Mouse (Mus musculus): ENCODE measurements around the gene Mphosph8.
A peak's percentile ranks its signal among the peaks of the same experiment; 100 is the strongest.

Mphosph8 gene

DNA sequence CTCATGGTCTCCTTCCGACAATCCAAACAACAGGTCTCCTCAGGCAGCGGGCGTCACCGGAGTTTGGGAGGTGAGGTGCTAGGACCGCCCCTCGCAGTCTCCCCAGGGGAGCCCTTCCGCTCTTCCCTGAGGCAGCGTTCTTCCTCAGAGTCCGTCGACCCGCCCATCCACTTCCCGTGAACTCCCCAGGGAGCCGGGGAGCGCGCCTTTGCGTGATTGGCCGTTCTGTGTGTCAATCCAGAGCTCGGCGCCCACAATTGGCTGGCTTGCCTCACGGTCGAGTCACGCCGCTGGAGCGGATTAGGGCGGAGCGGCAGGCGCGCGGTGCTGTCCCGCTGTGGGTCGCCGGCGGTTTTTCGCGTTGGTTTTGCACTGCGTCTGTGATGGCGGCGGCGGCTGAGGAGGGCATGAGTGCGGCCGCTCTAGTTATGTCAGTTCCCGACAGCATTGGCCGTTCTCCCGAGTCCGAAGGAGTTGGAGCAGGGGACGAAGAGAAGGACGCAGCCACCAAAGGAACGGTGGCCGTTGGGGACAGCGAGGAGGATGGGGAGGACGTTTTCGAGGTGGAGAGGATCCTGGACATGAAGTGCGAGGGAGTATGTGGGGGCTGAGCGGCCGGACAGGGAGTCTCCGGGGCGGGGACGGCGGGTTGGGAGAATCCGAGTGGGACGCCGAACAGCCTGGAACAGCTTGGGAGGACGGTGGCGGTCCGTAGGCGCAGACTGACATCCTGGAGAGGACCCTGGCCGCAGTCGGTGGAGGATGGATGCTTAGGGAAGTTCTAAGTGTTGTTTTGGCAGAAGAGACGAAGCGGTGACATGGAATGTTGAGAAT, at the start of gene Mphosph8:
TSS of gene Mphosph8 (plus strand) at position 280 of the 834 bp plus-strand sequence.
- DNase-seq (ENCODE audit: low read depth): peak; percentile 98

DNA sequence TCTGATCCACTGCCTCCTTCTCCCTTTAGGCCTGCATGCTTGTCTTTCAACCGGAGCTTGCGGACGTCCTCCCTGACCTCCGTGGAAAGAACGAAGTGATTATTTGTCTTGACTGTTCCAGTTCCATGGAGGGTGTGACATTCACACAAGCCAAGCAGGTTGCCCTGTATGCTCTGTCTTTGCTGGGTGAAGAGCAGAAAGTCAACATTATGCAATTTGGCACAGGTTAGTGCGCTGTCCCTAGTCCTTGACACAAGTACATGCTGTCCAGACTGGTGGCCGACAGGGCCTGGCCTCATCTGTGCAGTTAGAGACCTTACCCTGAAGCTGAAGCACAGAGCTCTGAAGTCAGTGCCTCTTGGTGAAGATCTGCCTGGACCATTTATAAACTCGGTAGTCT, 47.6 kb upstream of the Mphosph8 start:
- DNase-seq (ENCODE audit: low read depth): no peak

DNA sequence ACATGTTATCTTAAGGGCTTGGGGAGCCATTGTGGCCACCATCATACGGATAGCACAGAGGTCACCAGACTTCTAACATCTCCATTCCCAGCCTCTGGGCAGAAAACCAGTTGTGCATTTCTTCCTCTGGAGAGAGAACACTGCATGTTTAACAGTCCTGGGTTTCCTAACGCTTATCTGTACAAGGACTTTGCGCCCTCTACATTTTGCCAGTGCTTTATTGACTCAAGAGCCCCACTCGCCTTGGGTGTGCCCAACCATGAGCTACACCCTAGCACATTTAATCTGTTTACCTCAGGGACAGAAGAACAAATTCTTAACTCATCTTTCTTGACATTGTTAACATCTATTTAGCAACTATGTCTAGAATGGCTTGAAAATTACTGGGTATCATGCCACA, 41.8 kb upstream of the Mphosph8 start:
- no peak for DNase-seq (ENCODE audit: low read depth)

- DNase-seq (ENCODE audit: low read depth): no peak
These were observed 39.7 kb upstream of the Mphosph8 start for GRCm38 (mm10) chr14:56628336-56628735.

GRCm38 (mm10) chr14:56631109-56631508, 36.9 kb upstream of the Mphosph8 start:
- DNase-seq (ENCODE audit: low read depth): no peak

GRCm38 (mm10) chr14:56647206-56647605, 20.8 kb upstream of the Mphosph8 start:
- DNase-seq (ENCODE audit: low read depth): no peak

DNA sequence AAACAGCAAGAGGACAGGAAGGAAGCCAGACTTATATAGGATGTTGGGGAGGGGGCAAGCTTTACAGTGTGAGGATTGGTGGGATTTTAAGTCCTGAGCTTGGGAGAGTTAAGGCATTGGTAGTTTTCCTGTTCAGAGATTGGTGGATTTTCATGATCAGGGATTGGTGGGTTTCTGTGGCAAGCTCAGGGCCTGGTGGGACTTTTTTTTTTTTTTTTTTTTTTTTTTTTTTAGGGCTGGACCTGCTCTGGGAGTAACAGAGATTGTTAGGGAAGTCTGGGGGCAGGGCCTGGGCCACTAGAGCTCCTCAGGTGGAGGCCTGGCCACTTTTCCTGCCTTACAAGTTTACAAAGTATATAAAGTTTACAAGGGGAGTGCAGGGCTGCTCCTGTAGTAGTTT, 18.6 kb upstream of the Mphosph8 start:
- DNase-seq (ENCODE audit: low read depth): no peak

GRCm38 (mm10) chr14:56665651-56666050, 2.4 kb upstream of the Mphosph8 start:
- DNase-seq (ENCODE audit: low read depth): no peak

DNA sequence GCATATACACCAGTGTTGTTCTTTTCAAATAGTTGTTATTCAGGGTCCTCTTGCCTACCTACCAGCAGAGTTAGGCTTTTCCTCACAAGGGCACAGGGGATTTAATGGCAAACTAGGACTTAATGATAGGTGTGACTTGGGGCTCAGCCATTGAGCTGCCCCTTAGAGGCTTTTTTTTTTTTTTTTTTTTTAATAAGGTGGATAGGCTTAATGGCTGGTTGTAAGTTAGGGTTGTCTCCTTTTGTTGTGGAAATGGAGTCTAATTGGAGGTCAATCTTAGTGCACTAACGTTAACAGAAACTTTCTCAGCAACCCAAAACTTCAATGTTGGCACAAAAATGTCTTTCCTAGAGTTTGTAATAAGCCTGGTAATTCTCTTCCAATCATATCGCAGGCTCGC, 1.1 kb upstream of the Mphosph8 start:
- DNase-seq (ENCODE audit: low read depth): no peak

GRCm38 (mm10) chr14:56669046-56669620, 1.1 kb downstream of the Mphosph8 start:
- DNase-seq (ENCODE audit: low read depth): peak; percentile 35

- DNase-seq (ENCODE audit: low read depth): no peak
These were observed 17.4 kb downstream of the Mphosph8 start for GRCm38 (mm10) chr14:56685426-56685825.

GRCm38 (mm10) chr14:56689116-56689515, 21.1 kb downstream of the Mphosph8 start:
- no peak for DNase-seq (ENCODE audit: low read depth)

- DNase-seq (ENCODE audit: low read depth): no peak
These were observed 21.7 kb downstream of the Mphosph8 start for GRCm38 (mm10) chr14:56689766-56690165.

DNA sequence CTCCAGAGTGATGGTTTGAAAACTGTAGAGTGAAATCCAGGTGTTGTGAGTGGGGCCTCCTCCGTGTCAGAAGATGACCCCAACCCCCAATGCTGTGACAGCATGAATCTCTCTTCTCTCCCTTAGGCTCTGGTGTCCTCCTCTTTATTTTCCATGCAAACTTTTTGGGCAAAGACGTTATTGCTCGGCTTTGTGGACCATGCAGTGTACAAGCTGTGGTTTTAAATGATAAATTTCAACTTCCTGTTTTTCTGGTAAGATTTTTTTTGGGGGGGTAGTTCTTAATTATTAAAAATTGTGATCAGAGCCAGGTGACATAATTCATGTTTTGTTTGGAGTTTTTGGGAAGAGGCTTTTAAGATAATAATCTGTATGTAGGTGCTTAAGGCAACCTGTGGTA, 27.4 kb downstream of the Mphosph8 start:
- no peak for DNase-seq (ENCODE audit: low read depth)

- DNase-seq (ENCODE audit: low read depth): no peak
These were observed 29.8 kb downstream of the Mphosph8 start for GRCm38 (mm10) chr14:56697836-56698235.

DNA sequence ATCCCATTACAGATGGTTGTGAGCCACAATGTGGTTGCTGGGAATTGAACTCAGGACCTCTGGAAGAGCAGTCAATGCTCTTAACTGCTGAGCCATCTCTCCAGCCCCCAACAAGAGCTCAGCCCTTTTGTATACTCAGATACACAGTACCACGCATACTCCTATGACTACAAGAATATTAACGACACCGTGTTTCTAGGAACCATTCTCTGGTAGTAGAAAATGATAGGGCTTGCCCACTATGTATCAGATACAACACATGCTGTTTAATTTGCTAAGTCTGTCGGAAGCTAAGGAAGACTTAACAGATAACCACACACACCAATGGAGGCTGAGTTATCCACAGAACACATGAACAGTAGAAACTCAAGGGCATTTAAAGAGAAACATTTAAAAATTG, 34.6 kb downstream of the Mphosph8 start:
- no peak for DNase-seq (ENCODE audit: low read depth)

- DNase-seq (ENCODE audit: low read depth): no peak
These were observed 37.6 kb downstream of the Mphosph8 start for GRCm38 (mm10) chr14:56705687-56706086.

DNA sequence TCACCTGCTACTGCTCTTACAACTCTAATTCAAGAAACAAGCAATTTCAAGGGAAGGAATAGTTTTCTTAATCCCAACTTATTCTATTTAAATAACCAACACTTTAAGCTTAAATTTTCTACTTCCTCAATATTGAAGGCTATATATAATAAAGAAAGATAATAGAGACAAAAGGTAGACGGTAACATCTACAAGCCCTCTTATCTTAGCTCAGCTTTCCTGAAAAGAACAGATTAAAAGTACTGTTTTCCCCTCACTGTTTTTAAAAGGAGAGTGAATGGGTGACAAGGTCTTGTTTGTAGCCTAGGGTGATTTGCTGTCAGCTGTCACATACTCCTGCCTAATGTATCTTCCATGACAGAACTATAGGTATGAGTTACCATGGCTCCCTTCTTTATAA, 58.4 kb downstream of the Mphosph8 start:
- no peak for DNase-seq (ENCODE audit: low read depth)

DNA sequence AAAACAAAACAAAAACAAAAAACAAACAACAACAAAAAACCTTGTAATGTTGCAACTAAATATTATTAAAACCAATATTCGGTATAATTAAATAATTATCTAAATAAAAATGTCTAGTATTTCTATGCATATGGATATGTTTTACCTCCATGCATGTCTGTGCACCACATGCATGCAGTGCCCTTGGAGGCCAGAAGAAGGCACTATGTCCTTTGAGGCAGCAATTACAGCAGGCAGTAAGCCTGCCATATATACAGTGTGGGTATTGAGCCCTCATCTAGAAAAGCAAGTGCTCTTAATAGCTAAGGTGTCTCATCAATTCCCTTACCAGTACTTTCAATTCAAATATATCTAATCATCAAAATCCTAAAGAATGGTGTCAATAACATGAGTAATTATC, 72.1 kb downstream of the Mphosph8 start:
- peak; percentile 25 for DNase-seq (ENCODE audit: low read depth)
